Mouse (Mus musculus) stomach, embryonic 14.5 days (tissue): ENCODE measurements around the gene Cldn2. TPM values are rescaled to one million over a fixed set of nuclear protein-coding genes. Genes with fewer than 3 reads are reported as not detected.
"Not testable (repeated sequence)": the region's sequence is repeated elsewhere in the genome, so short reads cannot be mapped to it uniquely, and the experiment has no call there.

Experiments used
- ATAC-seq: fragments of 200-750 bp; cut with Nextera tagmentation; 2 replicates; pipeline ENCODE4 v1.8.0; 2017; ENCODE audit warnings: low read depth, moderate TSS enrichment; ENCODE audit not compliant: insufficient number of reproducible peaks, insufficient read depth, low FRiP score
- H3K27ac ChIP-seq: fragments of 300-500 bp; sonication (generic); 2 replicates; pipeline ENCODE4 v1.5.1; 2014; ENCODE audit warnings: mild to moderate bottlenecking, low read length, moderate library complexity, mixed read lengths
- H3K27me3 ChIP-seq: fragments of 300-500 bp; sonication (generic); 2 replicates; pipeline ENCODE4 v1.6.1; 2014; ENCODE audit warnings: low read length, control low read depth, mixed read lengths; ENCODE audit not compliant: control insufficient read depth, insufficient read depth
- H3K36me3 ChIP-seq: fragments of 300-500 bp; sonication (generic); 2 replicates; pipeline ENCODE4 v1.6.1; 2014; ENCODE audit warnings: mild to moderate bottlenecking, control low read depth, low read length, moderate library complexity, mixed read lengths; ENCODE audit not compliant: control insufficient read depth, insufficient read depth
- H3K4me1 ChIP-seq: fragments of 300-500 bp; sonication (generic); 2 replicates; pipeline ENCODE4 v1.6.1; 2014; ENCODE audit warnings: low read length, control low read depth, mixed read lengths; ENCODE audit not compliant: control insufficient read depth, insufficient read depth
- H3K4me2 ChIP-seq: fragments of 300-500 bp; sonication (generic); replicated peaks from 2 replicates; pipeline ENCODE4 v1.6.1; 2014; ENCODE audit warnings: low read depth, low read length, control low read depth
- H3K4me3 ChIP-seq: fragments of 300-500 bp; sonication (generic); 2 replicates; pipeline ENCODE4 v1.5.1; 2014; ENCODE audit warnings: low read depth, low read length, control low read depth
- H3K9ac ChIP-seq: fragments of 300-500 bp; sonication (generic); replicated peaks from 2 replicates; pipeline ENCODE4 v1.6.1; 2014; ENCODE audit warnings: low read depth, mild to moderate bottlenecking, control low read depth, low read length, moderate library complexity, mixed read lengths
- H3K9me3 ChIP-seq: fragments of 300-500 bp; sonication (generic); 2 replicates; pipeline ENCODE4 v1.6.1; 2016; ENCODE audit warnings: low read depth, low read length, control low read depth; ENCODE audit not compliant: control insufficient read depth
- WGBS: fragments of 180-500 bp; shearing (Covaris S2); extraction: QIAGEN DNeasy Blood & Tissue Kit; methylation state at CpG from one replicate; pipeline ENCODE4 v1.1.7; 2014; 5-methylcytosine and 5-hydroxymethylcytosine counted together
- polyA plus RNA-seq: library from polyadenylated mRNA; unstranded; fragments of >200 nt; fragmentation: Nextera tagmentation; extraction: Ambion mirVana; gene quantifications from 2 replicates; pipeline ENCODE4 v1.2.1, GENCODE M21; 2014

Cldn2 gene
- polyA plus RNA-seq: 0.45 and 0.71 TPM in 2 replicates

- H3K4me2 ChIP-seq: no peak within 1 kb of the TSS
- H3K27ac ChIP-seq: no peak within 1 kb of the TSS
- 67% methylated on average over 8 of the region's 8 CpGs for WGBS
- no peak within 1 kb of the TSS for H3K4me3 ChIP-seq
- ATAC-seq: no peak
- H3K27me3 ChIP-seq: no peaks in the 10 kb centered on the region
- no peaks in the 10 kb centered on the region for H3K9me3 ChIP-seq
- H3K4me1 ChIP-seq: no peaks in the 10 kb centered on the region
- H3K36me3 ChIP-seq: no peaks in the 10 kb centered on the region
- no peak within 1 kb of the TSS for H3K9ac ChIP-seq
Observed at GRCm38 (mm10) chrX:139800406-139800878, at the start of gene Cldn2. Gene Cldn2, plus strand, starts transcription at chrX:139800828.

GRCm38 (mm10) chrX:139751855-139752254, 48.8 kb upstream of the Cldn2 start:
- no peak overlapping the region for H3K4me2 ChIP-seq
- H3K4me3 ChIP-seq: no peak overlapping the region
- no peaks in the 10 kb centered on the region for H3K9me3 ChIP-seq
- no peaks in the 10 kb centered on the region for H3K4me1 ChIP-seq
- no peak for ATAC-seq
- WGBS: 5% methylated on average over 1 of the region's 1 CpGs
- H3K27ac ChIP-seq: no peak overlapping the region
- H3K36me3 ChIP-seq: no peaks in the 10 kb centered on the region
- H3K27me3 ChIP-seq: no peaks in the 10 kb centered on the region
- no peak overlapping the region for H3K9ac ChIP-seq

- ATAC-seq, H3K36me3 ChIP-seq, H3K9ac ChIP-seq, H3K9me3 ChIP-seq, H3K4me3 ChIP-seq, H3K27ac ChIP-seq, H3K4me2 ChIP-seq, H3K27me3 ChIP-seq, H3K4me1 ChIP-seq: not testable (repeated sequence)
- 76% methylated on average over 3 of the region's 3 CpGs for WGBS
Observed at GRCm38 (mm10) chrX:139758634-139759033, 42.0 kb upstream of the Cldn2 start.

- Histone ChIP-seq H3K9me3 (no peaks in the 10 kb centered on the region), H3K27me3 (no peaks in the 10 kb centered on the region), H3K4me2 (no peak overlapping the region), H3K27ac (no peak overlapping the region), H3K4me1 (no peaks in the 10 kb centered on the region), H3K36me3 (no peaks in the 10 kb centered on the region), H3K4me3 (no peak overlapping the region), H3K9ac (no peak overlapping the region)
- 57% methylated on average over 2 of the region's 2 CpGs for WGBS
- no peak for ATAC-seq
Observed at GRCm38 (mm10) chrX:139762546-139762945, 38.1 kb upstream of the Cldn2 start.

- Histone ChIP-seq H3K27me3 (no peaks in the 10 kb centered on the region), H3K27ac (no peak overlapping the region), H3K36me3 (no peaks in the 10 kb centered on the region), H3K4me2 (no peak overlapping the region), H3K9ac (no peak overlapping the region), H3K4me1 (no peaks in the 10 kb centered on the region), H3K4me3 (no peak overlapping the region), H3K9me3 (no peaks in the 10 kb centered on the region)
- WGBS: 68% methylated on average over 13 of the region's 13 CpGs
- no peak for ATAC-seq
Observed at GRCm38 (mm10) chrX:139769975-139770637, 30.5 kb upstream of the Cldn2 start.

GRCm38 (mm10) chrX:139774309-139775083, 26.1 kb upstream of the Cldn2 start:
- Histone ChIP-seq H3K27me3 (no peaks in the 10 kb centered on the region), H3K4me1 (no peaks in the 10 kb centered on the region), H3K9me3 (no peaks in the 10 kb centered on the region), H3K9ac (no peak overlapping the region), H3K27ac (no peak overlapping the region), H3K4me2 (no peak overlapping the region), H3K36me3 (no peaks in the 10 kb centered on the region), H3K4me3 (no peak overlapping the region)
- 33% methylated on average over 18 of the region's 18 CpGs for WGBS
- 0 out of 2 replicates have a peak, but pooled peaks have one; percentile 53 for ATAC-seq

GRCm38 (mm10) chrX:139775084-139775612, 25.5 kb upstream of the Cldn2 start:
- Histone ChIP-seq H3K4me1 (no peaks in the 10 kb centered on the region), H3K4me2 (no peak overlapping the region), H3K4me3 (no peak overlapping the region), H3K27ac (no peak overlapping the region), H3K36me3 (no peaks in the 10 kb centered on the region), H3K27me3 (no peaks in the 10 kb centered on the region), H3K9me3 (no peaks in the 10 kb centered on the region), H3K9ac (no peak overlapping the region)
- 62% methylated on average over 7 of the region's 7 CpGs for WGBS
- ATAC-seq: no peak

GRCm38 (mm10) chrX:139777357-139777756, 23.3 kb upstream of the Cldn2 start:
- no peak for ATAC-seq

More at GRCm38 (mm10) chrX:139777357-139777756, 23.3 kb upstream of the Cldn2 start:
- Histone ChIP-seq H3K27ac (no peak overlapping the region), H3K9ac (no peak overlapping the region), H3K36me3 (no peaks in the 10 kb centered on the region), H3K9me3 (no peaks in the 10 kb centered on the region), H3K27me3 (no peaks in the 10 kb centered on the region), H3K4me1 (no peaks in the 10 kb centered on the region), H3K4me2 (no peak overlapping the region), H3K4me3 (no peak overlapping the region)
- 49% methylated on average over 4 of the region's 4 CpGs for WGBS
